Mouse (Mus musculus): ENCODE data around the gene Timp1.
A peak's percentile ranks its signal among the peaks of the same experiment; 100 is the strongest.

Timp1 gene

DNA sequence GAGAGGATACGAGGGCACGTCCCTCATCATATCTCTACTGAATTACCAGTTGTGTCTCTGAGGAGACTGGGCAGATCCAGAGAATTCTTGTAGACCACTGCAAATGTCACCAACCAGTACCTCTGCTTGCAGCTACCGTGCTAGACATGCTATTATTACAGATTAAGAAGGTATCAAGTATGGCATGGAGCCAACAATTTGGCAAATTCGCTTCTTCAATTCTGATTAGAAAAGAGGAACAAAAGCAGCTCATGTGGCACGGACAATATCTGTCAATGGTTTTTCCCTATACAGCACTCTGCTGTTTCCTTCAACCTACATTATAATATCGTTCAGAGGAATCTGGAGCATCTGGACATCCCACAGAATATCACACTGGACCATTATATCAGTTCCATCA is 43.8 kb downstream of the Timp1 start:
- TF ChIP-seq NANOG (IDR thresholded peaks at IDR 0.05; ENCODE audit: borderline replicate concordance, low read length) (no peak), POU5F1 (IDR thresholded peaks at IDR 0.05; ENCODE audit: borderline replicate concordance, low read length) (no peak), CTCF (conservative IDR thresholded peaks at IDR 0.05; ENCODE audit: low read length) (no peak)

GRCm38 (mm10) chrX:20915075-20915474 is 45.1 kb downstream of the Timp1 start:
- Histone ChIP-seq H3K4me3 (replicated peaks; ENCODE audit: low read length) (no peak overlapping the region), H3K27me3 (ENCODE audit: insufficient read depth, low read length) (no peaks in the 10 kb centered on the region), H3K9me3 (ENCODE audit: low read length) (no peaks in the 10 kb centered on the region), H3K36me3 (ENCODE audit: insufficient read depth, low read length) (no peaks in the 10 kb centered on the region), H3K4me1 (replicated peaks; ENCODE audit: low read depth, low read length) (peaks cover 20% of the 10 kb centered on the region)
- TF ChIP-seq POU5F1 (IDR thresholded peaks at IDR 0.05; ENCODE audit: borderline replicate concordance, low read length) (no peak), CTCF (conservative IDR thresholded peaks at IDR 0.05; ENCODE audit: low read length) (no peak), NANOG (IDR thresholded peaks at IDR 0.05; ENCODE audit: borderline replicate concordance, low read length) (no peak)

More for the DNA sequence above, 43.8 kb downstream of the Timp1 start:
- no peaks in the 10 kb centered on the region for H3K36me3 ChIP-seq (ENCODE audit: insufficient read depth, low read length)
- no peaks in the 10 kb centered on the region for H3K9me3 ChIP-seq (ENCODE audit: low read length)
- H3K4me1 ChIP-seq (replicated peaks; ENCODE audit: low read depth, low read length), result peaks cover 19% of the 10 kb centered on the region
- H3K27me3 ChIP-seq (ENCODE audit: insufficient read depth, low read length), result no peaks in the 10 kb centered on the region
- H3K4me3 ChIP-seq (replicated peaks; ENCODE audit: low read length), result no peak overlapping the region

DNA sequence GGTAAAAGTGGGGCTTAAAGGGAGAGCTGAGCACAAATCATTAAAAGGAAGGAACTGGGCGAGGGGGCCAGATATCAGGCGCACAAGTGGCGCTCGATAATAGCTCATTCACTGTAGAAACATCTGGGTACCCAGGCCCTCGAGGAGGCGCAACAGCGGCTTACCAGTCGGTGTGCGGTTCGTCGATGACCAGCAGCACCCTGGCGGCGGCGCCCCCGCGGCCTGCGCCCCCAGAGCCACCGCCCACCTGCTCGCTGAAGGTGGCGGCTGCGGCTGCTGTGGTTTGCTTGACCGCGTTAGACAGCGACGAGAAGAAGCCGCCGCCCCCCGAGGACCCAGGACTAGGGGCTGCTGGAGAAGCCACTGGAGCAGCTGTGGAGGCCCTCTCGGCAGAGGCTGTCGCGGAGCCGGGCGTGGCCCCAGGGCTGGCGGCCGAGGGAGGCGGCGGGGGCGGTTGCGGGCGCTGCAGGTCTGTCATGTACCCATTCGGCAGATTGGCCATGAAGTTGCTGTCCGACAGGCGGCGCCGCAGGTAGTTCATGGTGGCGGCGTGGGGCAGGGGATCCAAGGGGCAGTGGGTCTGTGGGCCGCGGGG is 50.4 kb downstream of the Timp1 start:
- no peak for TF ChIP-seq POU5F1 (IDR thresholded peaks at IDR 0.05; ENCODE audit: borderline replicate concordance, low read length)
- Histone ChIP-seq H3K36me3 (ENCODE audit: insufficient read depth, low read length) (0 out of 2 replicates have a peak, but pooled peaks cover 2% of the 10 kb centered on the region), H3K27me3 (ENCODE audit: insufficient read depth, low read length) (no peaks in the 10 kb centered on the region), H3K4me1 (replicated peaks; ENCODE audit: low read depth, low read length) (peaks cover 16% of the 10 kb centered on the region), H3K9me3 (ENCODE audit: low read length) (no peaks in the 10 kb centered on the region), H3K4me3 (replicated peaks; ENCODE audit: low read length) (peak overlapping the region; percentile 83)

GRCm38 (mm10) chrX:20920844-20921364 is 50.9 kb downstream of the Timp1 start, which contains the start of gene Syn1:
TSS of gene Syn1 (minus strand) at chrX:20921004.
- peaks cover 16% of the 10 kb centered on the region for H3K4me1 ChIP-seq (replicated peaks; ENCODE audit: low read depth, low read length)
- H3K36me3 ChIP-seq (ENCODE audit: insufficient read depth, low read length), result peaks cover 8% of the 10 kb centered on the region
- TF ChIP-seq CTCF (conservative IDR thresholded peaks at IDR 0.05; ENCODE audit: low read length), result no peak
- no peak for TF ChIP-seq NANOG (IDR thresholded peaks at IDR 0.05; ENCODE audit: borderline replicate concordance, low read length)
- no peak for TF ChIP-seq POU5F1 (IDR thresholded peaks at IDR 0.05; ENCODE audit: borderline replicate concordance, low read length)
- no peaks in the 10 kb centered on the region for H3K27me3 ChIP-seq (ENCODE audit: insufficient read depth, low read length)
- peak within 1 kb of the TSS; percentile 83 for H3K4me3 ChIP-seq (replicated peaks; ENCODE audit: low read length)
- no peaks in the 10 kb centered on the region for H3K9me3 ChIP-seq (ENCODE audit: low read length)

DNA sequence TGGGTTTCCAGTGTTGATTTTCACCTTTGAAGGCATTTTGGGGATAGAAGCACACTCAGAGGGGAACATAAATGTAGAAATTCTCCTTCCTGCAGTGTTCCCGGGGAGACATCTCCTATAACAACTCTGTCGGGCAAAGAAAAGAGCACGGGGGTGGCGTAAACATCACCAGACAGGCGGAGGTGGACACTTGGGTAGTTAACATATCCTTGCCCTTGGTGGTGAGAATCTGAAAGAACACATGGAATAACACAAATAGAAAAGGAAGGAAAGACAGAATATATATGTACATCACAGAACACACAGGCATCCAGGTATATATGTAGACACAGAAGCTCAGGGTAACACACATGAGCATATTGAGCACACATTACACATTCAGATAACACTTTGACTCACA is 51.4 kb downstream of the Timp1 start:
- TF ChIP-seq CTCF (conservative IDR thresholded peaks at IDR 0.05; ENCODE audit: low read length), result no peak
- TF ChIP-seq POU5F1 (IDR thresholded peaks at IDR 0.05; ENCODE audit: borderline replicate concordance, low read length), result no peak
- no peak for TF ChIP-seq NANOG (IDR thresholded peaks at IDR 0.05; ENCODE audit: borderline replicate concordance, low read length)
- Histone ChIP-seq H3K27me3 (ENCODE audit: insufficient read depth, low read length) (no peaks in the 10 kb centered on the region), H3K4me3 (replicated peaks; ENCODE audit: low read length) (peak overlapping the region; percentile 83; the same call in 1 of the 2 replicates), H3K9me3 (ENCODE audit: low read length) (no peaks in the 10 kb centered on the region), H3K4me1 (replicated peaks; ENCODE audit: low read depth, low read length) (peaks cover 16% of the 10 kb centered on the region), H3K36me3 (ENCODE audit: insufficient read depth, low read length) (peaks cover 12% of the 10 kb centered on the region)

- Histone ChIP-seq H3K4me3 (replicated peaks; ENCODE audit: low read length) (no peak overlapping the region), H3K4me1 (replicated peaks; ENCODE audit: low read depth, low read length) (peaks cover 16% of the 10 kb centered on the region), H3K9me3 (ENCODE audit: low read length) (no peaks in the 10 kb centered on the region), H3K36me3 (ENCODE audit: insufficient read depth, low read length) (peaks cover 34% of the 10 kb centered on the region), H3K27me3 (ENCODE audit: insufficient read depth, low read length) (no peaks in the 10 kb centered on the region)
- no peak for TF ChIP-seq NANOG (IDR thresholded peaks at IDR 0.05; ENCODE audit: borderline replicate concordance, low read length)
- no peak for TF ChIP-seq POU5F1 (IDR thresholded peaks at IDR 0.05; ENCODE audit: borderline replicate concordance, low read length)
- no peak for TF ChIP-seq CTCF (conservative IDR thresholded peaks at IDR 0.05; ENCODE audit: low read length)
Measured at GRCm38 (mm10) chrX:20923506-20923905, 53.5 kb downstream of the Timp1 start.

Measured in E14TG2a.4 (cell line).